Mouse (Mus musculus) embryonic fibroblast, embryonic 13.5 days (primary cell): ENCODE data around the gene Oscp1. TPM values are rescaled to one million over a fixed set of nuclear protein-coding genes. Genes with fewer than 3 reads are reported as not detected.

Experiments
- H3K27ac ChIP-seq: 2 replicates; pipeline ENCODE4 v1.5.1; 2012; ENCODE audit warnings: low read length, control low read depth, inconsistent platforms; ENCODE audit not compliant: insufficient read depth
- H3K4me1 ChIP-seq: 2 replicates; pipeline ENCODE4 v1.6.1; 2011; ENCODE audit warnings: low read length; ENCODE audit not compliant: control insufficient read depth, insufficient read depth
- H3K4me3 ChIP-seq: 2 replicates; pipeline ENCODE4 v1.5.1; 2011; ENCODE audit warnings: mild to moderate bottlenecking, control low read depth, low read length; ENCODE audit not compliant: insufficient read depth
- CTCF ChIP-seq: IDR thresholded peaks from 2 replicates; pipeline ENCODE4 v1.5.1; 2011; ENCODE audit warnings: mild to moderate bottlenecking, control low read depth, low read length, moderate library complexity, borderline replicate concordance; ENCODE audit not compliant: insufficient read depth
- POLR2A ChIP-seq: IDR thresholded peaks from 2 replicates; pipeline ENCODE4 v1.6.1; 2011; ENCODE audit warnings: low read depth, mild to moderate bottlenecking, control low read depth, low read length, moderate library complexity
- polyA plus RNA-seq: library from polyadenylated mRNA; stranded (reverse); fragments of >200 nt; gene quantifications from 2 replicates; pipeline ENCODE4 v1.2.4, GENCODE M21; 2011; ENCODE audit warnings: low read depth; ENCODE audit not compliant: missing spikeins, insufficient read length

The Oscp1 gene
- polyA plus RNA-seq, 1 experiment, result 8.1 TPM

- H3K27ac ChIP-seq, result peak overlapping the region; percentile 90
- H3K4me1 ChIP-seq, result peaks cover 47% of the 10 kb centered on the region
- no peak overlapping the region for H3K4me3 ChIP-seq
- no peak for TF ChIP-seq CTCF
- peak; percentile 61 for TF ChIP-seq POLR2A
These were observed 52.2 kb downstream of the Oscp1 start for GRCm38 (mm10) chr4:126110374-126111152.

GRCm38 (mm10) chr4:126111153-126111549 lies 52.8 kb downstream of the Oscp1 start:
- peaks cover 44% of the 10 kb centered on the region for H3K4me1 ChIP-seq

GRCm38 (mm10) chr4:126113243-126113642 lies 54.9 kb downstream of the Oscp1 start:
- Histone ChIP-seq H3K4me1 (peaks cover 41% of the 10 kb centered on the region), H3K27ac (peak overlapping the region; percentile 3; the same call in 1 of the 2 replicates), H3K4me3 (no peak overlapping the region)
- TF ChIP-seq CTCF (no peak), POLR2A (no peak)

More at GRCm38 (mm10) chr4:126111153-126111549, 52.8 kb downstream of the Oscp1 start:
- no peak overlapping the region for H3K4me3 ChIP-seq
- H3K27ac ChIP-seq, result peak overlapping the region; percentile 90
- TF ChIP-seq CTCF (no peak), POLR2A (no peak; the same call in 1 of the 2 replicates)

DNA sequence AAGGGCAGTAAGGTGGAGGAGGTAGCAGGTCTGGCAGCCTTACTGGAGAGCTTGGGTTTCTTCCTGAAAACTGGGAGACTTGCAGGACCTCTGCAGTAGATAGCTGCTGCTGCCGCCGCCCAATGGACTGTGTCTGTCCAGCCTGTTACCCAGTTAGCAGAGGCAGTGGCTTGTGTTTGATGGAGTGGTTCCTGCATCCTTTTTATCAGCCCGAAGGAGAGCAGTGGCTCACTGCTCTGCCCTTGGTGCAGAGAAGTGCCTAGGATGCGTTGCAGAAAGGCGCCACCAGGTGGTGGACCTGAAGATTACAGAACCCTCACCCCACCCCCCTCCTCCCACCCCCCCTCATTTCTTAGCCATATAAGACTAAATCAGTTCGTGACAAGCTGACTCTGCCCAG lies 55.6 kb downstream of the Oscp1 start:
- TF ChIP-seq CTCF (peak; percentile 68; the same call in 1 of the 2 replicates), POLR2A (no peak)
- no peak overlapping the region for H3K4me3 ChIP-seq
- H3K4me1 ChIP-seq, result peaks cover 36% of the 10 kb centered on the region
- no peak overlapping the region for H3K27ac ChIP-seq

GRCm38 (mm10) chr4:126115411-126115810 lies 57.0 kb downstream of the Oscp1 start:
- Histone ChIP-seq H3K4me3 (no peak overlapping the region), H3K27ac (no peak overlapping the region), H3K4me1 (peaks cover 24% of the 10 kb centered on the region)
- no peak for TF ChIP-seq POLR2A

DNA sequence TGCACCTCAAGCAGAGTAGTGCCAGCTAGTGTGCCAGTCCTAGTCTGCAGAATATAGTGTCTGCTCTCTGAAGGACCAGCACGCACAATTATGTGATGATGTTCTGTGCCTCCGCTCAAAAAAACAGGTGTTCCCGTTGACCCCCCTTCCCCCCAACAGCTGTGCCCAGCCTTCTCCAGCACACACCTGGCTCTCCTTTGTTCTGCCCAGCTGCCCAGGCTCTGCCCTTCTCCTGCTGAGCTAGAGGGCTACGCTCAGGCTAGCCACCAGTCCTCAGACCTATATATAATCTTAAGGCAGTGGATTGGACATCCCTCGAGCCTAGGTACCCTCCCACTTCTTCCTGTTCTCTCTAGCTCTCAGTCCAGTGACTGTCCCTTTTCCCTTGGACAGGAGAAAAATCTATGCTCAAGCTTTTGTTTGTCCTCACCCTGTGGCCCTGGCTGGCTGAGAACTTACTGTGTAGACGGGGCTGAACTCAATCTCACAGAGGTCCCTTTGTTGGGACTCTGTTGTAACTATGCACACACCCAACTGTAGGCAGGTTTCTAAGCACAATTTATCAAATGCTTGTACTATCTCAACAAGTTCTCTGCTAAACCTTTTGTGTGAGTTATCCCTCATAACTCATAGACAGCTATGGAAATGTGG lies 57.6 kb downstream of the Oscp1 start:
- H3K4me1 ChIP-seq, result peaks cover 22% of the 10 kb centered on the region
- H3K4me3 ChIP-seq, result no peak overlapping the region
- no peak overlapping the region for H3K27ac ChIP-seq
- TF ChIP-seq CTCF, result no peak
- no peak for TF ChIP-seq POLR2A

DNA sequence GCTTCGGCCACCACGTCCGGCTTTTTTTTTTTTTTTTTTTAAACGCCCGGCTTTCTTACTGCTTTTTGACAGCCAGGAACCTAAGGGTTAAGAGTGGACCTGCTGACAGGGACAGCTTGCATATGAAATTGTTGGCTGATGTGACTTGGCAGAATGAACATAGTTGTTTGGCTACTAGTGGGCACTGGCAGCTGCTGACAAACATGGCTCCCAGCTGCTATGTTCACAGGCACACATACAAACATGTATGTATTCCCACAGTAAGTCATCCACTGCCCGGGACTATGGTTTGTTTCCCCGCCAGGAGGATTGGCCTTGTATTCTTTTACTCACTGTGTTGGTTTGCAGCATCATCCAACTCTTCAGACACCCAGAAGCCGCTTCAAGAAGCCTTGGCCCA lies 58.8 kb downstream of the Oscp1 start:
- H3K27ac ChIP-seq, result no peak overlapping the region
- TF ChIP-seq POLR2A (no peak), CTCF (no peak)
- peaks cover 16% of the 10 kb centered on the region for H3K4me1 ChIP-seq
- H3K4me3 ChIP-seq, result no peak overlapping the region

DNA sequence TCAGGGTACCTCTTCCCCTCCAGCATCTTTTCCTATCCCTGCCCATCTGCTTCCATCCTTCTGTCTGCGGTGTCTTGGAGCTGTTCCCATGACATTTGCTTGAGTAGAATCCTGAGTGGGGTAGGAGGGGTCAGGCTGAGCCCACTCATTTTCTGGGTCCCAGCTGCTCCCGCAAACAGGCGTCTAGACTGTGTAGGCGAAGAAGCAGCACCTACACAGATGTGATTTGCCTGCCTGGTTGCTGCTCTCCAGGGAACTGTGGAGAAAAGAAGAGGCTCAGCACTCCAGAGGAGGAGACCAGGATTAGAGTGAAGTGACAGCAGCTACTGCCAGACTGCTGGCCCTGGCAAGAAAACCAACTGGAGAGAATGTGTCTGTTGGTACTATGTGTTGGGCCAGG lies 60.3 kb downstream of the Oscp1 start:
- TF ChIP-seq POLR2A, result no peak
- TF ChIP-seq CTCF, result no peak
- H3K27ac ChIP-seq, result no peak overlapping the region
- H3K4me1 ChIP-seq, result peaks cover 8% of the 10 kb centered on the region
- no peak overlapping the region for H3K4me3 ChIP-seq

GRCm38 (mm10) chr4:126119051-126119450 lies 60.7 kb downstream of the Oscp1 start:
- peaks cover 5% of the 10 kb centered on the region for H3K4me1 ChIP-seq
- no peak overlapping the region for H3K27ac ChIP-seq
- TF ChIP-seq POLR2A, result no peak
- no peak for TF ChIP-seq CTCF
- no peak overlapping the region for H3K4me3 ChIP-seq

DNA sequence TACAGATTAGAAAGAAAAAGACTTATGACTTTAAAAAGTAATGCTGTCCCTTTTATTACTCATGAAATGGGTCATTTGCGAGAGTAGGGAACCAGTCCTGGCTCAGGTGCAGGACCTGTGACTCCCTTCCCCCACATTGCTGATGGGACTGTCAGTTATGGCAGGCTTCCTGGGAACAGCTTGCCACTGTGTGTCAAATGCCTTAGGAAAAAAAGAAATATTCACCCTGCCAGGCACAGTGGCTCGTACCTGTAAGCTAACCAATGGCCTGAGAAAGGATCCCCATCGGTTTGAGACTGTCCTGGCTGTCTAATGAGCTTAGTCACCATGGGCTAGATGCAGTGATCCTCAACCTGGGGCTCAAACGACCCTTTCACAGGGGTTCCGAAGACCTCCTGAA lies 61.7 kb downstream of the Oscp1 start:
- Histone ChIP-seq H3K4me3 (no peak overlapping the region), H3K27ac (no peak overlapping the region), H3K4me1 (no peaks in the 10 kb centered on the region; the same call in 1 of the 2 replicates)
- TF ChIP-seq POLR2A (no peak), CTCF (no peak)

GRCm38 (mm10) chr4:126120506-126120905 lies 62.1 kb downstream of the Oscp1 start:
- no peak overlapping the region for H3K4me3 ChIP-seq
- no peaks in the 10 kb centered on the region; the same call in 1 of the 2 replicates for H3K4me1 ChIP-seq
- TF ChIP-seq POLR2A, result no peak
- TF ChIP-seq CTCF, result no peak
- no peak overlapping the region for H3K27ac ChIP-seq
